Mouse (Mus musculus) megakaryocyte, embryonic 14.5 days (primary cell): ENCODE data around the gene Cdon.

Experiments
- FLI1 ChIP-seq: IDR thresholded peaks from 2 replicates; pipeline ENCODE4 v1.6.1; 2012; ENCODE audit warnings: low read length, inconsistent platforms, mixed read lengths
- GATA1 ChIP-seq: IDR thresholded peaks from 3 replicates; pipeline ENCODE4 v1.6.1; 2012; ENCODE audit warnings: mixed read lengths, low read length, inconsistent platforms, borderline replicate concordance

DNA sequence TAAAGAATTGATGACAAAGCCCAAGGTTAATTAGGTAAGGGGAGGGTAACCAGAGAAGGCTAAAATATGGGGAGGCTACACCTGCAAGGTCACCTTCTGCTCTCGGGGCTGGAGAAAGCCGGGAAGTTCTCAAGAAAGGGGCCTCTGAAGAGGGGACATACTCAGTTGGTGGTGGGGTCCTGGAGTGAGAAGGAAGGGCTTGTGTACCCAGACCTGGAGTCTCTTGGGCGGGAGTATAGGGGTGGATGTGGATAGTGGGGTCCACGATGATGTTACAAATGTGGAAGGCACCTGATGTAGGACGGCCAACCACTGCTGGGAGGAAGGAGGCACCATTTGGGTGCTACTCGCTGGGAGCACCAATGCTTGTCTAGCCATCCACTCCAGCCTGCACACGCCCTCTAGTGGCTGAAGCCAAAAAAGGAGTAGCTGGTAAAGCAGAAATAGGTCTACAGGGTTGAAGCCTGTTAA lies 103.0 kb downstream of the Cdon start:
- TF ChIP-seq GATA1 (no peak), FLI1 (no peak)
